Mouse (Mus musculus) limb, embryonic 10.5 days (tissue): ENCODE results near the gene Bphl. TPM values are rescaled to one million over a fixed set of nuclear protein-coding genes. Genes with fewer than 3 reads are reported as not detected.
A peak's percentile ranks its signal among the peaks of the same experiment; 100 is the strongest.

ENCODE experiments used
- DNase-seq: peaks from one replicate; pipeline ENCODE4 v3.0.0-alpha.2; 2017; ENCODE audit warnings: low spot score
- H3K27ac ChIP-seq: fragments of 300-500 bp; sonication (generic); 2 replicates; pipeline ENCODE4 v1.5.1; 2016; ENCODE audit warnings: mild to moderate bottlenecking
- H3K27me3 ChIP-seq: fragments of 300-500 bp; sonication (generic); 2 replicates; pipeline ENCODE4 v1.6.1; 2016; ENCODE audit warnings: low read depth, mild to moderate bottlenecking; ENCODE audit not compliant: poor library complexity, severe bottlenecking
- H3K36me3 ChIP-seq: fragments of 300-500 bp; sonication (generic); 2 replicates; pipeline ENCODE4 v1.6.1; 2016; ENCODE audit warnings: mild to moderate bottlenecking, moderate library complexity
- H3K4me1 ChIP-seq: fragments of 300-500 bp; sonication (generic); 2 replicates; pipeline ENCODE4 v1.6.1; 2016
- H3K4me3 ChIP-seq: fragments of 300-500 bp; sonication (generic); 2 replicates; pipeline ENCODE4 v1.5.1; 2016; ENCODE audit warnings: mild to moderate bottlenecking, moderate library complexity
- H3K9me3 ChIP-seq: fragments of 300-500 bp; sonication (generic); replicated peaks from 2 replicates; pipeline ENCODE4 v1.6.1; 2016; ENCODE audit warnings: mild to moderate bottlenecking
- WGBS: fragments of 180-500 bp; shearing (Covaris S2); methylation state at CpG from one replicate; pipeline ENCODE4 v1.1.7; 2016; 5-methylcytosine and 5-hydroxymethylcytosine counted together
- polyA plus RNA-seq: library from polyadenylated mRNA; unstranded; fragments of >200 nt; fragmentation: Nextera tagmentation; extraction: Ambion mirVana; gene quantifications from 2 replicates; pipeline ENCODE4 v1.2.1, GENCODE M21; 2016

Bphl gene
- polyA plus RNA-seq, 1 experiment from 2014 or later, result 33.6 TPM

DNA sequence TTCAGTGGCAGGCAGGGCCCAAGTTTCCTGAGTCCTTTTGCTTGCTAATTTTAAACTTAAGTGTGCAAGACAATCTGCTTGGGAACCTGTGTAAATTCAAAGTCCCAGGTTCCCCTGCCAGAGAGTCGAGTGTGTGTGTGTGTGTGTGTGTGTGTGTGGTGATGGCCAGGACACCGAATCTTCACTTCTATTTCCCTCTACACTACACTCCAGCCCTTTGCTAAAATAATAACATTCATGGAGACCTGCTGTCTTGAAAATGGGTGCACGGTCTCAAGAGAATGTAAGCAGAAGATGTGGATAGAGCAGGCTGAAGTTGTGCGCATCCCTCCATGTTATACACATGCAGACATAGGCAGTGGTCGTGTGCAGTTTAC lies 647 bp downstream of the Bphl start:
- 53% methylated on average over 5 of the region's 5 CpGs for WGBS

DNA sequence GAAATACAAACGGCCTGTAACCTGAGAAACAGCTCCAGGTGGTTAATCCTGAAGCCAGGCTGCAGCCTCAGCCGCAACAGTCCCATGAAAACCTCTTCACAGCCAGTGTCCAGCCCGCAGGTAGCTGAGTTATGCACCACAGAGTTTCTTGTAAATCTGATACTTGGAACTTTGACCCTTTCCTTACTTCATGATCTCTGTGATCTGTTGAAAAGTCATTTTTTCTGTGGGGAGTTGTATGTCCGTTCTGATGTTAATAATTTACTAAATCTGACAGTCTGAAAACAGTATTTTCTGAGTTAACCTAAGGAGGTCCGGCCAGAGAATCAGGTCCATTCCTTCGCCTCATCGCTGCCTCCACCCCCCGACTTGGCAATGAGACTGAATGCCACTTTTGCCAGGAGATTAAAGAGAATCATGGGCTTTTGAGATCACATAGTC lies 1.5 kb downstream of the Bphl start:
- Histone ChIP-seq H3K9me3 (no peaks in the 10 kb centered on the region), H3K27ac (no peak overlapping the region), H3K4me1 (peaks cover 20% of the 10 kb centered on the region), H3K36me3 (peaks cover 2% of the 10 kb centered on the region; the same call in 1 of the 2 replicates), H3K27me3 (no peaks in the 10 kb centered on the region), H3K4me3 (peak overlapping the region; percentile 79)
- no peak for DNase-seq
- WGBS, result 50% methylated on average over 8 of the region's 8 CpGs

More for the DNA sequence above, 647 bp downstream of the Bphl start:
- no peaks in the 10 kb centered on the region for H3K9me3 ChIP-seq
- DNase-seq, result no peak
- H3K4me1 ChIP-seq, result peaks cover 20% of the 10 kb centered on the region
- no peaks in the 10 kb centered on the region for H3K27me3 ChIP-seq
- peaks cover 8% of the 10 kb centered on the region for H3K36me3 ChIP-seq
- H3K4me3 ChIP-seq, result peak overlapping the region; percentile 79
- peak overlapping the region; percentile 97 for H3K27ac ChIP-seq

DNA sequence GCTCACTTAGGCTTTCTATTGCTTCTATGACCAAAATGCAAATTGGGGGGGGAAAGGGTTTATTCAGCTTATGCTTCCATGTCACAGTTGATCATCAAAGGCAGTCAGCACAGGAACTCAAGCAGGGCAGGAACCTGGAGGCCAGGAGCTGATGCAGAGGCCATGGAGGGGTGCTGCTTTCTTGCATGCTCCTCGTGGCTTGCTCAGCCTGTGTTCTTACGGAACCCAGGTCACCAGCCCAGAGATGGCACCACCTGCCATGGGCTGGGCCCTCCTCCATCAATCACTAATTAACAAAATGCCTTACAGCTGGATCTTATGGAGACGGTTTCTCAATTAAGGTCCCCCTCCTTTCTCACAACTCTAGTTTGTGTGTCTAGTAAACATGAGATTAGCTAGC lies 2.7 kb downstream of the Bphl start:
- WGBS, result 87% methylated on average over 3 of the region's 3 CpGs
- Histone ChIP-seq H3K4me3 (no peak overlapping the region), H3K4me1 (peaks cover 23% of the 10 kb centered on the region), H3K27me3 (no peaks in the 10 kb centered on the region), H3K27ac (no peak overlapping the region), H3K9me3 (no peaks in the 10 kb centered on the region), H3K36me3 (no peaks in the 10 kb centered on the region)
- DNase-seq, result no peak

DNA sequence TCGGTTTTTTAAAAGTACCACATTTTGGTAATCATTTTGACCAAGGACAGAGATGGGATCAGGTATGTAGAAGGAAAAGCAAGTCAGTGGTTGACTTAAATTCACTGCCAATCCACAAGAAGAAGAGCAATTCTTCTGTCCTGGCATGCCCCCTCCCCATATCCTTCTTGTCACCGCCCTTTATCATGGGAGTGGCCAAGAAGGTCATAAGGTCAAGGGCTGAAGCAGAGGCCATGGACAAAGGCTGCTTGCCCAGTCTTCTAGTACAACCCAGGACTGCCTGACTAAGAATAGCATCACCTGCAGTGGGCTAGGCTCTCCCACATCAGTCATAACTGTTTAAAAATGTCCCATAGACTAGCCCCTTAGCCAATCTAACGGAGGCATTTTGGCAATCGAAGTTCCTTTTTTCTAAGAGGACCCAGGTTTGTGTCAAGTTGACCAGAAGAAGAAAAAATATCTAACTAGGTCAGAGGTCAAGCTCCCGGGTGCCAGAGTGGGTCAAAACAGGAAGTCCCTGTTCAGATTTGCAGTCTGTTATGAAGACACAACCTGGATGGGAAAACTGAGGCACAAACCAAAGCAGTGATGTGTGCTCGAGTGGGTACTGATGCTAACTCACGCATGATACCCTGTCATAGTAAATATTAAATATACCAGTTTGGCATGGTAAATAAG lies 6.5 kb downstream of the Bphl start:
- 77% methylated on average over 7 of the region's 7 CpGs for WGBS
- H3K4me1 ChIP-seq, result peaks cover 7% of the 10 kb centered on the region; the same call in 1 of the 2 replicates

DNA sequence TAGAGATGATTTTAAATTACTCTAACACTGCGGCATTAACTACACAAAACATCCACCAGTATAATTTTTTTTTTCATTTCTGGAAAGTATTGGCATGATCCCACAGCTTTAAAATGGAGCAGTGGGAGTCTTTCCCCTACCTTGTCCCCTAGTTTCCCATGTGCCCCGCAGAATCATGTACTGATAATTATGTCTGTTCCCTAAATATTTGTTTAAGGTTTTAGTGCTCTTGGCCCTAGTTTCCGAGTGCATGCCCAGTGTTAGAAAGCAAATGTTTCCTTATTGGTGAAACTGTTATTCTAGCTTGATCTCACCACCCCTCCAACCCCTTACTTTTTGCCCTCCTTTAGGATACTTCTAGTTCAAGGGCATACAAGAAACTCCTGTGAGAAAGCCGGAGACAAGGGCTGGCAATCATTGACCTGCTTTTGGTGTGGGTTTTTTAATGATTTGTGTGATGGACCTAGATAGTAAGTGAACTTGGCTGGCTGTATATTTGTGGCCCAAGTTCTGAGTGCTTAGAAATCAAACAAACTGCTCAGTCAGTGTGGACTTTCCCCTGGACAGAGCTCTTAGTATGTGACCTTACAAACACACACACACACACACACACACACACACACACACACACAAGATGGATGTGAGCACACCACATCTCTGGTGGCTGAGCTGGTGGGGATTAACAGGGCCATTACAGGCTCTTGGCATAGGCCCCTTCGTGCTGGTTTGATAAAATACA lies 8.3 kb downstream of the Bphl start:
- Histone ChIP-seq H3K27me3 (no peaks in the 10 kb centered on the region), H3K36me3 (peaks cover 12% of the 10 kb centered on the region), H3K27ac (no peak overlapping the region), H3K4me3 (no peak overlapping the region), H3K9me3 (no peaks in the 10 kb centered on the region), H3K4me1 (peaks cover 3% of the 10 kb centered on the region; the same call in 1 of the 2 replicates)
- WGBS, result 70% methylated on average over 5 of the region's 5 CpGs
- no peak for DNase-seq

More for the DNA sequence above, 6.5 kb downstream of the Bphl start:
- Histone ChIP-seq H3K27ac (no peak overlapping the region), H3K9me3 (no peaks in the 10 kb centered on the region), H3K27me3 (no peaks in the 10 kb centered on the region), H3K4me3 (no peak overlapping the region), H3K36me3 (peaks cover 9% of the 10 kb centered on the region)
- DNase-seq, result no peak

DNA sequence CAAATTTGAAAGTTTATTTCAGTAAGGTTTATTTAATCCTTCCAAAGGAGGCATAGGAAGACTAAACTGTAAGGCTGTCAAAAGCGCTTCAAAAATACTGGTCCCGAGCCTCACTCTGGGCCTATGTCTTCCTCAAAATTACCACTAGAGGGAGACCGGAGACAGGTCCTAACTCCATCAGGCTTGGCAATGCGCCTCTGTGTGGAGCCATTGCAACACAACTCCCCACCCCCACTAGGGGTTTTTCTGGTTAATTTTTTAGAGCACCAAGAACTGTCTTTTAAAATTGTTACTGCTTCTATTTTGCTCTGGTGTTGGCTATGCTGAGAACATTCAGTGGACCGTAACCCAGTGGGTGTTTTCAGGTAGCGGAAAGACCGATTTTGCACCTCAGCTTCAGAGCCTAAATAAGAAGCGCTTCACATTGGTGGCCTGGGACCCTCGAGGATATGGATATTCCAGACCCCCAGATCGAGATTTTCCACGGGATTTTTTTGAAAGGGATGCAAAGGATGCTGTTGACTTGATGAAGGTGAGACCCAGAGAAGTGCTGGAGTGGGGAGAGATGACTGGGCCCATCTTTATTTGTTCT lies 9.1 kb downstream of the Bphl start:
- Histone ChIP-seq H3K27ac (no peak overlapping the region), H3K27me3 (no peaks in the 10 kb centered on the region), H3K9me3 (no peaks in the 10 kb centered on the region), H3K4me1 (peaks cover 3% of the 10 kb centered on the region; the same call in 1 of the 2 replicates), H3K36me3 (peaks cover 12% of the 10 kb centered on the region), H3K4me3 (no peak overlapping the region)
- peak; percentile 60 for DNase-seq
- WGBS, result 44% methylated on average over 11 of the region's 11 CpGs

DNA sequence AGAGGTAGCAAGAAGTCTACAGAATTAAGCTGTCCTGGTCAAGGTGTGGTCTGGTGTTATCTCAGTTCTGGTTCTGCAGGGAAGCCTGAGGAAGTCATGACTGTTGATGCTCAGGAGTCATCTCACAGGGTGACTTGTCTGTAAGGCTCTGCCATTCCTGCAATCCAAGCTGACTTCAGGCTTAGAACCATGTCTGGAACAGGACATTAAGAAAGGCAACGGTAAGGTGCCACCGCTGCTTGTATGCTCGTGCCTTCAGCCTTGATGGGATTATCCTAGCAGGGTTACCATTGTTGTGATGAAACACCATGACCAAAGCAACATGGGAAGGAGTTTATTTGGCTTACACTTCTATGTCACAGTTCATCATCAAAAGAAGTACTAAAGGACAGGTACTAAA lies 10.1 kb downstream of the Bphl start:
- DNase-seq, result no peak
- no peak overlapping the region for H3K27ac ChIP-seq
- WGBS, result 89% methylated on average over 3 of the region's 3 CpGs
- no peaks in the 10 kb centered on the region for H3K27me3 ChIP-seq
- no peak overlapping the region for H3K4me3 ChIP-seq
- H3K36me3 ChIP-seq, result peaks cover 12% of the 10 kb centered on the region
- H3K9me3 ChIP-seq, result no peaks in the 10 kb centered on the region
- H3K4me1 ChIP-seq, result peaks cover 3% of the 10 kb centered on the region; the same call in 1 of the 2 replicates

DNA sequence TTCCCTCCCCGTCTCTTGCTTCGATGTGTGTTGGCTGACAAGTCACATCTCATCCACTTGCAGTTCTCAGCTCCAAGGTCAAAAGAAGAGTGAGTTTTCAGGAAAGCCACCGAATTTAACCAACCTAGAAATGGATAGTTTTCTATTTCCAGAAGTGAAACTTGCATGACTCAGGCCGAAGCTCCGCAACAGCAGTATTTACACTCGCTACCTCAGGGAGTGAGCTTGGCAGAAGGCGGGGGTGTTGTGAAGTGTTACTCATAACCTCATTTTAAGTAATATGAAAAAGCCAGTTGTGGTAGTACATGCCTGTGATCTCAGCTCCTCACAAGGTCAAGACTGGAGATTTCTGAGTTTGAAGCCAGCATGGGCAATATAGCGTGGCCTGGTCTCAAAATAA lies 13.1 kb downstream of the Bphl start:
- Histone ChIP-seq H3K36me3 (peaks cover 16% of the 10 kb centered on the region), H3K27ac (no peak overlapping the region), H3K27me3 (no peaks in the 10 kb centered on the region), H3K4me1 (no peaks in the 10 kb centered on the region), H3K9me3 (no peaks in the 10 kb centered on the region), H3K4me3 (no peak overlapping the region)
- DNase-seq, result no peak
- WGBS, result 95% methylated on average over 8 of the region's 8 CpGs

DNA sequence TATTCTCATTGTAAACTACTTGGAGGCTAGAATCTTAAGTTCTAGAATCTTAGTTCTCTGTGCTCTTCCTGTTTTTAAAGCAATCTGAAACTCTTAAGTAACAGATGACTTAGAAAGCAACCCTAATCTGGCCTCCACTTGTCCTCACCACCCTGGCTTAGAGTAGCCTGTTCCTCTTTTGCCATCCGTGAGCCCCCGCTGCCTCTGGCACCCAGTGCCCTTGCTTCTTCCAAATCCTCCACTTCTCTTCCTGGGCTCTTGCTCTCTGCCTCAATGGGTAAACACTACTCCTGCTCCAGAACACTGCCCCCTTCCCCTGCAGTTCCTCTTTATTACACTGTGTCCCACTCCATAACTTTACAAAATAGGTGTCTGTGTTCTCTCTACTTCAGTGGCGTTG lies 14.3 kb downstream of the Bphl start:
- whole genome bisulfite sequencing, result 90% methylated on average over 3 of the region's 3 CpGs
- Histone ChIP-seq H3K36me3 (peaks cover 26% of the 10 kb centered on the region), H3K4me3 (no peak overlapping the region), H3K9me3 (no peaks in the 10 kb centered on the region), H3K27ac (no peak overlapping the region), H3K4me1 (no peaks in the 10 kb centered on the region), H3K27me3 (no peaks in the 10 kb centered on the region)
- DNase-seq, result no peak

DNA sequence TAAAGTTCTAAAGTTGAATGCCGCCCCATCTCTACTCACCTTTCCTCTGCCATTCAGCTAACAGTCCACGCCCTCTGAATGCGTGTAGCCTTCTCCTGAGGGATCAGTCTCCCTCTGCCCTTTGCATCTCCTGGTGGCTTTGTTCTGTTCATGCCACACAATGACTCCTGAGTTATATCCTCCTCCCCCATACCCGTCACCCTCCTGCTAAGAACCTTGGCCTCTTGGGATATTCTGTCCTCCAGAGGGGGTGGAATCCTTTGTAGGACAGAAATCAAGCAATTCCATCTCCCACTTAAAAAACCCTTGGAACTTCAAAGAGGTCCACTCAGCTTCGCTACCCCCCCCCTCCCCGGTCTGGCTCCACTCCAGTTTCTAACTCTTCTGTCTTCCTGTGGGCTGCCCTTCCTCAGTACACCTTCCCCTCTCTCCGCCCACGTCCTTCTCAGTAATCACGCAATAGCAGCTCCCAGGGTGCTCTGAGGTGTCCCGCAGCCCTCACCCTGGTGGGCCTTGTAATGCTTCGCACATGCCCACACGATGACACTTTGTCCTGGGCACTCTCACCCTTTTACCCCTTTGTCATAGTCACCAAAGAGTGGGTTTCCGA lies 16.4 kb downstream of the Bphl start:
- no peaks in the 10 kb centered on the region for H3K9me3 ChIP-seq
- H3K4me3 ChIP-seq, result no peak overlapping the region
- peaks cover 22% of the 10 kb centered on the region for H3K36me3 ChIP-seq
- DNase-seq, result no peak
- H3K4me1 ChIP-seq, result no peaks in the 10 kb centered on the region
- no peaks in the 10 kb centered on the region for H3K27me3 ChIP-seq
- H3K27ac ChIP-seq, result no peak overlapping the region
- 82% methylated on average over 13 of the region's 13 CpGs for WGBS

DNA sequence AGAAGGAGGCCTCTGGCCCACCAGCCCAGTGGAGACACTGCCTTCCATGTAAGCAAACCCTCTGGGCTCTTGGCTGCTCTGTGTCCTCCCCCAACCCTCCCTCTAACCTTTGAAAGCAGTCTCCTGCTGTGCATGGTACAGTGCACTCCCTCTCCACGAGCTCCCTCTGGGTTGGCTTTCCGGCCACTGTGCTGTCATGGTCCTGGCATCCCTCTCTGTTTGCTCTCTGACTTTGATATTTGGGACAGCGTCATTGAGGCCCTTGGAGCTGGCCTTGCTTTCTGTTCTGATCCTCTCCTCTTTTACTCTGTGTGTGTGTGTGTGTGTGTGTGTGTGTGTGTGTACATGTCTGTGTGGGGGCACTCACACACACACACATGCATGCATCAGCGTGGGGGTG lies 17.0 kb downstream of the Bphl start:
- Histone ChIP-seq H3K4me3 (no peak overlapping the region), H3K36me3 (peaks cover 25% of the 10 kb centered on the region), H3K27ac (no peak overlapping the region), H3K9me3 (no peaks in the 10 kb centered on the region), H3K27me3 (no peaks in the 10 kb centered on the region), H3K4me1 (no peaks in the 10 kb centered on the region)
- no peak for DNase-seq
- WGBS, result 73% methylated on average over 4 of the region's 4 CpGs

DNA sequence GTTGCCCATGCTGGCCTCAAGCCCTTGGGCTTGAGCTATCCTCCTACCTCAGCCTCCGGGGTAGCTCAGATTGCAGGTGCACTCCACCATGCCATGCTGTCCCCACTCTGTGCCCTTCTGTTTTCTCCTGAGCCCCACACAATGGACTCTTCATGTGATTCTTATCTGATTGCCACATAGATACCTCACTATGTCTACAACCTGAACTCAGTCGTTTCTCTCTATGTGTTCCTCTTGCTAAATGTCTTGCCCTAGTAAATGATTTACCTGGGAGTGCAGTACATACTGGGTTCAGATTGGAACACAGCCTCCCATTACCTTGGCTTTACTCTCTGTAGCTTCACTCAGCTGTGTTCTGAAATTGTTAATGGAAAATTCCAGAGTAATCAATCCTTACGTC lies 17.6 kb downstream of the Bphl start:
- no peaks in the 10 kb centered on the region for H3K4me1 ChIP-seq
- H3K27ac ChIP-seq, result no peak overlapping the region
- H3K36me3 ChIP-seq, result peaks cover 24% of the 10 kb centered on the region
- DNase-seq, result no peak
- WGBS, result 89% methylated on average over 3 of the region's 3 CpGs
- no peak overlapping the region for H3K4me3 ChIP-seq
- H3K9me3 ChIP-seq, result no peaks in the 10 kb centered on the region
- H3K27me3 ChIP-seq, result no peaks in the 10 kb centered on the region

DNA sequence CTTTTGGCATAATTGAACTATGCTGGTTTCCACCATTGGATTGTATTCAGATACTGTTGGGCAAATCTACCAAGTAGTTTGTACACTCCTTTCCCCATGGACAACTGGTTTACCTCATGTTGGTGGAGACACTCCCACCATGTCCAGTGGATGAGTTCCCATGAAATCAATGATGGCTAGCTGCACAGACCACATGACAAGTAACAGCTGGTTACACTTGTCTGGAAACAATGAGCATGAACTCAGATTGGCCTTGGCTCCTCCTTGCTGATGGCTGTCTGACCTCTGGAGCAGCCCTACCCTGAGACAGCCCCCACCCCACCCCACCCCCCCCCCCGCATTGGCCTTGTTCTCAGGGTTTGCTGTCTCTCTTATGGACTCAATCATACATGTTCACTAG lies 19.9 kb downstream of the Bphl start:
- Histone ChIP-seq H3K4me1 (no peaks in the 10 kb centered on the region), H3K36me3 (peaks cover 26% of the 10 kb centered on the region), H3K27me3 (no peaks in the 10 kb centered on the region), H3K4me3 (no peak overlapping the region), H3K9me3 (no peaks in the 10 kb centered on the region), H3K27ac (no peak overlapping the region)
- DNase-seq, result no peak
- WGBS, result 88% methylated on average over 1 of the region's 1 CpGs
